Mouse (Mus musculus) hindbrain, embryonic 12.5 days (tissue): ENCODE data around the gene Olfr713. TPM values are rescaled to one million over a fixed set of nuclear protein-coding genes. Genes with fewer than 3 reads are reported as not detected.
A peak's percentile ranks its signal among the peaks of the same experiment; 100 is the strongest.

Experiments
- ATAC-seq: fragments of 200-750 bp; cut with Nextera tagmentation; 2 replicates; pipeline ENCODE4 v1.8.0; 2017; ENCODE audit warnings: moderate TSS enrichment; ENCODE audit not compliant: low FRiP score
- H3K27ac ChIP-seq: fragments of 300-500 bp; sonication (generic); 2 replicates; pipeline ENCODE4 v1.5.1; 2016; ENCODE audit warnings: mild to moderate bottlenecking
- H3K27me3 ChIP-seq: fragments of 300-500 bp; sonication (generic); 2 replicates; pipeline ENCODE4 v1.6.1; 2016; ENCODE audit warnings: mild to moderate bottlenecking
- H3K36me3 ChIP-seq: fragments of 300-500 bp; sonication (generic); 2 replicates; pipeline ENCODE4 v1.6.1; 2016; ENCODE audit warnings: mild to moderate bottlenecking
- H3K4me1 ChIP-seq: fragments of 300-500 bp; sonication (generic); 2 replicates; pipeline ENCODE4 v1.6.1; 2016
- H3K4me2 ChIP-seq: fragments of 300-500 bp; sonication (generic); replicated peaks from 2 replicates; pipeline ENCODE4 v1.6.1; 2016; ENCODE audit warnings: mild to moderate bottlenecking
- H3K4me3 ChIP-seq: fragments of 300-500 bp; sonication (generic); 2 replicates; pipeline ENCODE4 v1.5.1; 2016; ENCODE audit warnings: mild to moderate bottlenecking
- H3K9ac ChIP-seq: fragments of 300-500 bp; sonication (generic); 2 replicates; pipeline ENCODE4 v1.6.1; 2016; ENCODE audit warnings: mild to moderate bottlenecking, moderate library complexity
- H3K9me3 ChIP-seq: fragments of 300-500 bp; sonication (generic); replicated peaks from 2 replicates; pipeline ENCODE4 v1.6.1; 2016; ENCODE audit warnings: mild to moderate bottlenecking
- WGBS: fragments of 180-500 bp; shearing (Covaris S2); methylation state at CpG from one replicate; pipeline ENCODE4 v1.1.7; 2016; 5-methylcytosine and 5-hydroxymethylcytosine counted together
- polyA plus RNA-seq: library from polyadenylated mRNA; unstranded; fragments of >200 nt; fragmentation: Nextera tagmentation; extraction: Ambion mirVana; gene quantifications from 2 replicates; pipeline ENCODE4 v1.2.1, GENCODE M21; 2016

Olfr713 gene
- not detected in 2 replicates for polyA plus RNA-seq

GRCm38 (mm10) chr7:107030874-107031273, at the start of gene Olfr713:
TSS of gene Olfr713 (plus strand) at chr7:107031174.
- no peaks in the 10 kb centered on the region for H3K36me3 ChIP-seq
- no peak within 1 kb of the TSS for H3K4me3 ChIP-seq
- H3K4me2 ChIP-seq: no peak within 1 kb of the TSS
- H3K9ac ChIP-seq: no peak within 1 kb of the TSS
- WGBS: 82% methylated on average over 1 of the region's 1 CpGs
- H3K9me3 ChIP-seq: no peaks in the 10 kb centered on the region
- no peaks in the 10 kb centered on the region for H3K27me3 ChIP-seq
- ATAC-seq: no peak
- H3K4me1 ChIP-seq: no peaks in the 10 kb centered on the region
- H3K27ac ChIP-seq: no peak within 1 kb of the TSS

- Histone ChIP-seq H3K27me3 (no peaks in the 10 kb centered on the region), H3K27ac (no peak overlapping the region), H3K9ac (no peak overlapping the region), H3K9me3 (no peaks in the 10 kb centered on the region; the same call in 1 of the 2 replicates), H3K4me2 (no peak overlapping the region), H3K4me1 (no peaks in the 10 kb centered on the region), H3K4me3 (no peak overlapping the region), H3K36me3 (no peaks in the 10 kb centered on the region)
- WGBS: 85% methylated on average over 3 of the region's 3 CpGs
- ATAC-seq: no peak
Observed at GRCm38 (mm10) chr7:106985236-106985635, 45.7 kb upstream of the Olfr713 start.

GRCm38 (mm10) chr7:107000798-107001197, 30.2 kb upstream of the Olfr713 start:
- Histone ChIP-seq H3K27me3 (no peaks in the 10 kb centered on the region), H3K9ac (no peak overlapping the region), H3K36me3 (no peaks in the 10 kb centered on the region), H3K9me3 (no peaks in the 10 kb centered on the region), H3K4me2 (no peak overlapping the region), H3K4me3 (no peak overlapping the region), H3K27ac (no peak overlapping the region), H3K4me1 (no peaks in the 10 kb centered on the region)
- 89% methylated on average over 7 of the region's 7 CpGs for WGBS
- ATAC-seq: no peak

GRCm38 (mm10) chr7:107004169-107004568, 26.8 kb upstream of the Olfr713 start:
- Histone ChIP-seq H3K9ac (no peak overlapping the region), H3K4me3 (no peak overlapping the region), H3K27ac (no peak overlapping the region), H3K27me3 (no peaks in the 10 kb centered on the region), H3K9me3 (no peaks in the 10 kb centered on the region), H3K4me2 (no peak overlapping the region), H3K4me1 (no peaks in the 10 kb centered on the region), H3K36me3 (no peaks in the 10 kb centered on the region)
- no peak for ATAC-seq
- WGBS: 60% methylated on average over 3 of the region's 3 CpGs

- ATAC-seq: no peak
- Histone ChIP-seq H3K9ac (no peak within 1 kb of the TSS), H3K27me3 (no peaks in the 10 kb centered on the region), H3K36me3 (no peaks in the 10 kb centered on the region), H3K4me3 (no peak within 1 kb of the TSS), H3K4me1 (no peaks in the 10 kb centered on the region), H3K4me2 (no peak within 1 kb of the TSS), H3K27ac (no peak within 1 kb of the TSS), H3K9me3 (no peaks in the 10 kb centered on the region)
- 62% methylated on average over 1 of the region's 1 CpGs for WGBS
Observed at GRCm38 (mm10) chr7:107005972-107006371, 25.0 kb upstream of the Olfr713 start, which contains the start of gene Olfr2. TSS of gene Olfr2 (minus strand) at chr7:107006072.

GRCm38 (mm10) chr7:107039934-107040563, 9.1 kb downstream of the Olfr713 start:
- 70% methylated on average over 2 of the region's 2 CpGs for WGBS
- H3K36me3 ChIP-seq: no peaks in the 10 kb centered on the region

GRCm38 (mm10) chr7:107043136-107043535, 12.2 kb downstream of the Olfr713 start:
- WGBS: 90% methylated on average over 3 of the region's 3 CpGs
- no peaks in the 10 kb centered on the region for H3K27me3 ChIP-seq
- no peak for ATAC-seq
- H3K4me3 ChIP-seq: no peak overlapping the region
- no peak overlapping the region for H3K27ac ChIP-seq
- no peaks in the 10 kb centered on the region for H3K9me3 ChIP-seq
- no peak overlapping the region for H3K4me2 ChIP-seq
- H3K9ac ChIP-seq: no peak overlapping the region
- H3K4me1 ChIP-seq: no peaks in the 10 kb centered on the region
- H3K36me3 ChIP-seq: no peaks in the 10 kb centered on the region

More at GRCm38 (mm10) chr7:107039934-107040563, 9.1 kb downstream of the Olfr713 start:
- Histone ChIP-seq H3K27me3 (no peaks in the 10 kb centered on the region), H3K4me2 (no peak overlapping the region), H3K27ac (no peak overlapping the region), H3K4me1 (no peaks in the 10 kb centered on the region), H3K9me3 (no peaks in the 10 kb centered on the region), H3K9ac (no peak overlapping the region), H3K4me3 (no peak overlapping the region)
- no peak for ATAC-seq

- H3K4me2 ChIP-seq: no peak overlapping the region
- no peaks in the 10 kb centered on the region for H3K27me3 ChIP-seq
- H3K4me3 ChIP-seq: no peak overlapping the region
- H3K36me3 ChIP-seq: no peaks in the 10 kb centered on the region
- H3K4me1 ChIP-seq: no peaks in the 10 kb centered on the region
- 94% methylated on average over 1 of the region's 1 CpGs for WGBS
- H3K9ac ChIP-seq: no peak overlapping the region
- no peak for ATAC-seq
- H3K9me3 ChIP-seq: no peaks in the 10 kb centered on the region
- no peak overlapping the region for H3K27ac ChIP-seq
Observed at GRCm38 (mm10) chr7:107044407-107044806, 13.4 kb downstream of the Olfr713 start.

- Histone ChIP-seq H3K4me2 (no peak overlapping the region), H3K4me3 (no peak overlapping the region), H3K27ac (no peak overlapping the region), H3K4me1 (no peaks in the 10 kb centered on the region), H3K9ac (no peak overlapping the region), H3K27me3 (no peaks in the 10 kb centered on the region), H3K9me3 (no peaks in the 10 kb centered on the region), H3K36me3 (no peaks in the 10 kb centered on the region)
- ATAC-seq: peak; percentile 43; the same call in 1 of the 2 replicates
- WGBS: 4% methylated on average over 5 of the region's 5 CpGs
Observed at GRCm38 (mm10) chr7:107045833-107046232, 14.9 kb downstream of the Olfr713 start.

GRCm38 (mm10) chr7:107047578-107047977, 16.6 kb downstream of the Olfr713 start:
- Histone ChIP-seq H3K9ac (no peak overlapping the region), H3K9me3 (no peaks in the 10 kb centered on the region), H3K36me3 (no peaks in the 10 kb centered on the region), H3K4me3 (no peak overlapping the region), H3K4me1 (no peaks in the 10 kb centered on the region), H3K27me3 (no peaks in the 10 kb centered on the region), H3K27ac (no peak overlapping the region), H3K4me2 (no peak overlapping the region)
- WGBS: 59% methylated on average over 3 of the region's 3 CpGs
- no peak for ATAC-seq

- H3K9ac ChIP-seq: no peak within 1 kb of the TSS
- no peaks in the 10 kb centered on the region for H3K27me3 ChIP-seq
- no peaks in the 10 kb centered on the region for H3K4me1 ChIP-seq
- ATAC-seq: no peak
- no peak within 1 kb of the TSS for H3K4me2 ChIP-seq
- H3K36me3 ChIP-seq: no peaks in the 10 kb centered on the region
- H3K4me3 ChIP-seq: no peak within 1 kb of the TSS
- H3K27ac ChIP-seq: no peak within 1 kb of the TSS
- WGBS: 84% methylated on average over 2 of the region's 2 CpGs
- H3K9me3 ChIP-seq: no peaks in the 10 kb centered on the region
Observed at GRCm38 (mm10) chr7:107070681-107071080, 39.7 kb downstream of the Olfr713 start, which contains the start of gene Olfr714. TSS of gene Olfr714 (plus strand) at chr7:107070981.
